Mouse (Mus musculus) embryonic facial prominence, embryonic 10.5 days (tissue): ENCODE results near the gene Orc2. TPM values are rescaled to one million over a fixed set of nuclear protein-coding genes. Genes with fewer than 3 reads are reported as not detected.

ENCODE experiments used
- DNase-seq: peaks from one replicate; pipeline ENCODE4 v3.0.0-alpha.2; 2017; ENCODE audit warnings: low spot score
- H3K27ac ChIP-seq: fragments of 300-500 bp; sonication (generic); replicated peaks from 2 replicates; pipeline ENCODE4 v1.5.1; 2016; ENCODE audit warnings: mild to moderate bottlenecking
- H3K27me3 ChIP-seq: fragments of 300-500 bp; sonication (generic); replicated peaks from 2 replicates; pipeline ENCODE4 v1.6.1; 2016; ENCODE audit warnings: low read depth, mild to moderate bottlenecking; ENCODE audit not compliant: poor library complexity, severe bottlenecking
- H3K36me3 ChIP-seq: fragments of 300-500 bp; sonication (generic); replicated peaks from 2 replicates; pipeline ENCODE4 v1.6.1; 2016; ENCODE audit warnings: mild to moderate bottlenecking, moderate library complexity
- H3K4me1 ChIP-seq: fragments of 300-500 bp; sonication (generic); 2 replicates; pipeline ENCODE4 v1.6.1; 2016
- H3K4me3 ChIP-seq: fragments of 300-500 bp; sonication (generic); 2 replicates; pipeline ENCODE4 v1.5.1; 2016; ENCODE audit warnings: mild to moderate bottlenecking, moderate library complexity
- H3K9me3 ChIP-seq: fragments of 300-500 bp; sonication (generic); 2 replicates; pipeline ENCODE4 v1.6.1; 2016; ENCODE audit warnings: mild to moderate bottlenecking
- WGBS: fragments of 180-500 bp; shearing (Covaris S2); methylation state at CpG from one replicate; pipeline ENCODE4 v1.1.7; 2016; 5-methylcytosine and 5-hydroxymethylcytosine counted together
- polyA plus RNA-seq: library from polyadenylated mRNA; unstranded; fragments of >200 nt; fragmentation: Nextera tagmentation; extraction: Ambion mirVana; gene quantifications from 2 replicates; pipeline ENCODE4 v1.2.1, GENCODE M21; 2016

The Orc2 gene
- 52.3 and 54.8 TPM in 2 replicates for polyA plus RNA-seq

DNA sequence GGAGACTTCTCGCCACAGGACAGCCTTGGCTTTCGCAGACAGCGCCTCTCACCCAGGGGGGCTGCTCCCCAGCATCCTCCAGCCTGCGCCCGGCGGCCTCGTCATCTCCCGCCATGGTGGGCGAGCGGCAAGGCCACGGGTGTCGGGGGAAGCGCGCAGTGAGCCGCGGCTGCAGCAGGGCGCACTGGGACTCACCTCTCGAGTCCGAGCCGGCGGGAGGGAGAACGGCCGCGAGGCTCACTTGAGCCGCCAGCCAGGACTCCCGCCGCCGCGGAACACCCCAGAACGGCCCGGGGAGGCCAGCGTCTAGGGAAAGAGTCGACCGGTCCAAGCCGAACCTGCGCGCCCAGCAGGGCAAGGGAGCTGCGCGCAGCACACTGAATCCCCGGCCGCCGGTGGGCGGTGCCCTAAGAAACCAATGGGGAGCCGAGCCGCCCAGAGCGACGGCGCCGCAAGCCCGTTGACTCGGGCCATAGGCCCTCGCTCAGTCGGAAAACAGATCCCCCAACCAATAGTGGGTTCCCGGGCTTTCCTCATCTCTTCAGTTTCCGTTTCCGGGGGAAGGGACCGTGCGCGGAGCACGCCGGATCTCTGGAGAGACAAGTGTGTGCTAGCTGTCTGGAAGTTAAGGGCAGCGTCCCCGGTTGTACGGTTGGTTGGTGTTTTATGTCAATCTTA, at the start of gene Orc2:
TSS of gene Orc2 (minus strand) at position 533 of the 678 bp plus-strand sequence.
- H3K4me3 ChIP-seq, result peak within 1 kb of the TSS; percentile 99
- H3K9me3 ChIP-seq, result peaks cover 36% of the 10 kb centered on the region
- peak within 1 kb of the TSS; percentile 93 for H3K27ac ChIP-seq
- peaks cover 44% of the 10 kb centered on the region for H3K36me3 ChIP-seq
- WGBS, result under 1% methylated on average over 64 of the region's 64 CpGs
- no peaks in the 10 kb centered on the region for H3K27me3 ChIP-seq
- H3K4me1 ChIP-seq, result peaks cover 17% of the 10 kb centered on the region
- DNase-seq, result peak; percentile 95

DNA sequence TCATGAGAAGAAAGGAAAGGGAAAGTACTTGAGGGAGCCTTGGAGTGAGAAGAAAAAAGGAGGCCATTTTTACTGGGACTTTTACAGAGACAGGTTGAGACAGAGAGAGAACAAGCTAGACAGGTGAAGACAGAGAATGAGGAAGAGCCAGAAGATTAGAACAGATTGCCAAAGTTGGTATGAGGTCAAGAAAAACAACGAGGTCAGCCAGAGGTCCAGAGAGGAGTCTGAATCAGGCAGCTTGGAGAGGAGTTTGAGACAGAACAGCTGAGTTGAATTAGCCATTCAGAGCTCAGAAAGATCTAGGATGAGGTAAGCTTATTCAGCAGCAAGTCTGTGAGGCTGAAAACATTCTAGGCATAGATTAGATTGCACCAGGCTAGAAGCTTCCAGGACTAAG, 36.5 kb upstream of the Orc2 start:
- DNase-seq, result no peak
- H3K36me3 ChIP-seq, result peaks cover 71% of the 10 kb centered on the region
- WGBS, result 82% methylated on average over 1 of the region's 1 CpGs

DNA sequence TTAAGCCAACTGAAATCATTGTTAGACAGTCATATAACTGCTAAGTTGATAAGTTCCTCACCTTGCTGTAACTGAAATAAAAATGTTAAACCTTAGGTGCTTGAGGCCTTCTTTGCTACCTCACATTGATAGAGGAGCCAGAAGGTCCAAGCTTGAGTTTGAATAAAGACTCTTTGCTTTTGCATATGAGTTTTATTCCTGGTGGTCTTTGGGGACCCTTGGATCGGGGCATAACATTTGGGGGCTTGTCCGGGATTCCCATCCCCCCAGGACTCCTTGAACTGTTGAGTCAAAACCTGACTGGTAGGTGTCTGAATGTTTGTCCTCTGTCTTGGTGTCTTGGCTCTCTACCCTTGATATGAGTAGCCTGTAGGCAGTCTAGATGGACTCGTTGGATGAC, 2.3 kb upstream of the Orc2 start:
- H3K27ac ChIP-seq, result no peak overlapping the region
- H3K27me3 ChIP-seq, result no peaks in the 10 kb centered on the region
- peaks cover 25% of the 10 kb centered on the region for H3K36me3 ChIP-seq
- peaks cover 43% of the 10 kb centered on the region for H3K9me3 ChIP-seq
- WGBS, result 91% methylated on average over 3 of the region's 3 CpGs
- DNase-seq, result no peak
- H3K4me3 ChIP-seq, result no peak overlapping the region
- H3K4me1 ChIP-seq, result peaks cover 17% of the 10 kb centered on the region

More for the DNA sequence above, 36.5 kb upstream of the Orc2 start:
- Histone ChIP-seq H3K27me3 (no peaks in the 10 kb centered on the region), H3K27ac (no peak overlapping the region), H3K4me1 (no peaks in the 10 kb centered on the region), H3K9me3 (no peaks in the 10 kb centered on the region), H3K4me3 (no peak overlapping the region)

DNA sequence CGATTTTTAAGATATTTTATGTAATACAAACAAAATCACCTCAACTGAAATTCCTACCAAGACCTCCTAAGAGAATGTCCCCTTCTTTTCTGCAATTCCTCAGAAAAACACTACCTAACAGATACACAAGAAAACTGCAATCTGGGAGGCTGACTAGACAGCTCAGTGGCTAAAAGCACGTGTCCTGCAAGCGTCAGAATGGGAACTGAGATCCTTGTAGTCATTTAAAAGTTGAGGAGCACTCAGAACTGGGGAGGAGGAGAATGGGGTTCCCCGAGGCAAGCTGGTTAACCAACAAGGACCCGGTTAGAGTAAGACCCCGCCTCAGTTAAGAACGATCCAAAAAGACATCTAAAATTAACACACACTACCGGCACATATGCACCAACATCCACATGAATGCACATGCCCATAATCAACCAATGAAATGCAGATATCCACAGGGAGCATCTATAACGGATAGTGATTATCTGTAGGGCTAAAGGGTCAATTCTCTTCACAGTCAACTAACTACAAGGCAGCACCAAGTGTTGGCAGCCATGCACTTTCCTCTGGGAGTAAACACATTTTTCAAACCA, 1.0 kb downstream of the Orc2 start:
- 37% methylated on average over 9 of the region's 9 CpGs for WGBS
- H3K36me3 ChIP-seq, result peaks cover 53% of the 10 kb centered on the region
- peaks cover 33% of the 10 kb centered on the region for H3K9me3 ChIP-seq
- DNase-seq, result peak; percentile 8
- H3K4me1 ChIP-seq, result peaks cover 17% of the 10 kb centered on the region
- H3K27ac ChIP-seq, result peak overlapping the region; percentile 93
- no peaks in the 10 kb centered on the region for H3K27me3 ChIP-seq
- H3K4me3 ChIP-seq, result peak overlapping the region; percentile 99

DNA sequence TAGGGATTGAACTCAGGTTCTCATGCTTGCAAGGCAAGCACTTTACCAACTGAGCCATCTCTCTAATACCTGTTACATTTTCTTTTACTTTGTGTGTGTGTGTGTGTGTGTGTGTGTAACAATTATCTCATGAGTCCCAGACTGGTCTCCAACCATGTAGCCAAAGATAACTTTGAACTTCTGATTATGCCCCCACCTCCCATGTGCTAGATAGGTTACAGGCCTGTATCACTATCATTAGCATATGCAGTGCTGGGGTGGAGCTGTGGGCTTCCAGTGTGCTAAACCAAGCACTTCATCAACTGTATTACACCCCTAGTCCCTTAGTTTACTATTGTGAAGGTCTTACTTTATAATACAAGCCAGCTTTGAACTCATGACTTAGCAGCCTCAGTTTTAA, 1.8 kb downstream of the Orc2 start:
- Histone ChIP-seq H3K27me3 (no peaks in the 10 kb centered on the region), H3K36me3 (peaks cover 55% of the 10 kb centered on the region), H3K9me3 (peaks cover 26% of the 10 kb centered on the region), H3K4me3 (peak overlapping the region; percentile 99), H3K4me1 (peaks cover 17% of the 10 kb centered on the region), H3K27ac (no peak overlapping the region)
- no peak for DNase-seq

DNA sequence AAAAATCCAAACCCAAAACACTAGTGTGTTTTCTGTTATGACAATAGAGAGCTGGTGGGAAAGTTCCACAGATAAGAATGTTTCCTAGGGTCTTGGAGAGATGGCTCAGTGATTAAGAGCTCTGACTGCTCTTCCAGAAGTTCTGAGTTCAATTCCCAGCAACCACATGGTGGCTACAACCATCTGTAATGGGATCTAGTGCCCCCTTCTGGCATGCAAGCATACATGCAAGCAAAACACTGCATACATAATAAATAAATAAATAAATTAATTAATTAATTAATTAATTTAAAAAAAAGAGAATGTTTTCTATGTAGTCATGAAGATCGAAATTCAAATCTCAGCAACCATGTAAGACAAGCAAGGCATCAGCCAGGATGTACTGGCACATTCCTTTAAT, 6.2 kb downstream of the Orc2 start:
- no peak overlapping the region for H3K27ac ChIP-seq
- no peaks in the 10 kb centered on the region for H3K9me3 ChIP-seq

DNA sequence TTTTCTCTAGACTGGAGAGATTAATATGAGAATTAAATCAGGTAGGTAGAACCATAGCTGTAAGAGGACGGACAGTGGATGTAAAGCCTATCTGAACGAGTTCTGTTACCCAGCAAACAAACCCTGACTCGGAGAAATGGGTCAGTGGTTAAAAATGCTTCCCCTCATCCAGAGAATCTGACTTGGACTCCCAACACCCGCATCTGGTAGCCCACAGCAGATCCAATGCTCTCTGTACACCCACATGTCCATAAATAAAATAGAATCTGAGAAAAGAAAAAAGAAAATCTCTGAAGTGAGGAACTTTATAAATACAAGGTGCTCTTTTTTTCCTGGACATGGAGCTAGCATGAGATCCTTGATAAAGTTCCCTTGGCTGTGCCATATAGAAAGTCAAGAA, 7.2 kb downstream of the Orc2 start:
- WGBS, result 95% methylated on average over 4 of the region's 4 CpGs
- H3K4me1 ChIP-seq, result no peaks in the 10 kb centered on the region
- H3K9me3 ChIP-seq, result no peaks in the 10 kb centered on the region
- DNase-seq, result no peak
- no peak overlapping the region for H3K27ac ChIP-seq
- no peak overlapping the region for H3K4me3 ChIP-seq
- H3K36me3 ChIP-seq, result peaks cover 88% of the 10 kb centered on the region
- no peaks in the 10 kb centered on the region for H3K27me3 ChIP-seq

More for the DNA sequence above, 6.2 kb downstream of the Orc2 start:
- Histone ChIP-seq H3K27me3 (no peaks in the 10 kb centered on the region), H3K4me3 (no peak overlapping the region), H3K4me1 (peaks cover 10% of the 10 kb centered on the region), H3K36me3 (peaks cover 77% of the 10 kb centered on the region)
- no peak for DNase-seq
- WGBS, result 93% methylated on average over 1 of the region's 1 CpGs

DNA sequence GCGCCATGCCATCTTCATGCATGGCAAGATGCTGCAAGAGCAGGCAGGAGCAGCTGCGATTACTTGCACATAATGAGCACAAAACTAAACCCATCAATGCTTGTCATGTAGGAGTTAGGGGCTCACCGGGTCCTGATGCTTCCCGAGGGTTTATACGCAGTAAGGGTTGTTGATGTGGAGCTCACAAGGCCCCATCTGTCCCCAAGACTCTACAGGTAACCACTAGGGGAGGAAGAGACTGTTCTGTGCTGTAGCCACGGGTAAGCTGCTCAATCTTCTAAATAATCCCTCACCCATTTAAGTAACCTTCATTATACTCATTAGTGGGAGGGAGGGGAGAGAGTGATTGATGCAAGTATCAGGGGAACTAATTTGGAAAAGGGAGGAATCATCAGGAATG, 9.3 kb downstream of the Orc2 start:
- no peak for DNase-seq
- Histone ChIP-seq H3K27ac (no peak overlapping the region), H3K4me3 (no peak overlapping the region), H3K36me3 (peaks cover 99% of the 10 kb centered on the region), H3K27me3 (no peaks in the 10 kb centered on the region), H3K9me3 (no peaks in the 10 kb centered on the region), H3K4me1 (no peaks in the 10 kb centered on the region)
- 92% methylated on average over 6 of the region's 6 CpGs for WGBS

DNA sequence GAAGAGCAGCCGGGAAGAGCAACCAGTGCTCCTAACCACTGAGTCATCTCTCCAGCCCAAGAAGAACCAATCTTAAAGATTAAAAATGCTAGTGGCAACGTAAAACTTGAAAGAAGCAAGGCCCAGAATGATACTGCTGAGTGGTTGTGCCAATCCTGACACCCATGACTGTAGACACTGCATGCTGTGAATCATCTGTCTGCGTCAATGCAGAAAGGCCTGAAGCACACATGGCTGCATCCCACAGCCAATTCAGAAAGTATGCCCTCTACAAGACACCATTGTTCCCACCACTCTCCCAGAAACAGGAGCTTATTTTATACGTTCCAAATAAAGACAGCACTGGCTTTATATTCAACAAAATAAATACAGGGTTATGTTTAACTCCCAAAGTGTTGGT, 22.3 kb downstream of the Orc2 start:
- DNase-seq, result no peak
- Histone ChIP-seq H3K9me3 (no peaks in the 10 kb centered on the region), H3K4me1 (no peaks in the 10 kb centered on the region), H3K27me3 (no peaks in the 10 kb centered on the region), H3K4me3 (no peak overlapping the region), H3K27ac (no peak overlapping the region), H3K36me3 (peaks cover 99% of the 10 kb centered on the region)
- 94% methylated on average over 4 of the region's 4 CpGs for WGBS

DNA sequence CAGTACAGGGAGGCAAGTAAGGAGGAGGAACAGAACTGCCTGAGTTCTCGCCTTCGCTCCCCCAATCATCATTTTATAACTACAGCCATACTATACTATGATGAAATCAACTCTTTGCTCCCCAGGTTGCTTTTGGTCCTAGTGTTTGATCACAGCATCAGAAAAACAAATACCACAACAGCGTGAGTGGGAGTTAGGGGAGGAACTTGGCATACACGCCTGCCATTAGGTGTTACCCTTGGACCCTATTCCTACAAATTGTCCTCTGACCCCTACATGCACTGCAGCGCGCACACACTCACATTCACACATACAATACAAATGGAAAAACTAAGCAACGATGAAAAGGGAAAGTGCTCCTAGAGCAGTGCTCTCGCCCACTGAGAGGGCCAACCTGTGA, 29.2 kb downstream of the Orc2 start:
- 92% methylated on average over 8 of the region's 8 CpGs for WGBS
- Histone ChIP-seq H3K27me3 (no peaks in the 10 kb centered on the region), H3K4me3 (no peak overlapping the region), H3K36me3 (peaks cover 96% of the 10 kb centered on the region), H3K9me3 (no peaks in the 10 kb centered on the region), H3K4me1 (no peaks in the 10 kb centered on the region), H3K27ac (no peak overlapping the region)
- DNase-seq, result no peak

DNA sequence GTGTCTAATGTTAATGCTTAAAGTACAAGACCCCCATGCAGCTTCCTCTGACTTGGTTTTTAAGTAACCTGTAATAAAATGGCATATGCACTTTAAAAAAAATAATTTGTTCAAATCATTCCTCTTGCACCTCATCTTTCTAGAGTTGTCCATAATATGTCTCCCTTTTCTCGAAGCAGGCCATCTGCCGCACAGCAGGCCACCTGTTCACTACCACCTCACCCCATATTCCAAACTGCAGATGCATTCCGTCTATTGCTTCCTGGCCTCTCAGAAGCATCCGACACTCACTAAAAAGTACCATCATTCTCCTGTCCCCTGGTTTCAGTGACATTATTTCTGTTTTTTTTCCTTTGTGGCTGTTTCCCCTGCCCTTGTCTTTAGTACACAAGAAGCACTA, 39.3 kb downstream of the Orc2 start:
- no peak for DNase-seq
- WGBS, result 95% methylated on average over 4 of the region's 4 CpGs

DNA sequence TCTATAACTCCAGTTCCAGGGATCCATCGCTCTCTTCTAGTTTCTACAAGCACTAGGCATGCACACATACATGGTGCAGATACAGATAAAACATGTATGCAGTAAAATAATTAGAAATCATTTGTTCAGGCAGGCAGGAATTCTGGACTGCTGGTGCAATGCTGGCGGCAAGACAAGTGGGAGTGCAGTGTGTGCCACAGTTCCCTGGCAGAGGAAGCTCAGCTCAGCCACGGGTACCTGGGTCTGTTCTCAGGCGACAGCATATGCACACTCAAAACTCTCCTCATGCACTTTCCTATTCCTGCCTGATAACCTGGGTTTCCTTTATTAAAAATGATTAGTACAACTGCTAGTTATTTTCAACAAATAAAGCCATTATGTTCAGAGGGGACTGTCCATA, 39.9 kb downstream of the Orc2 start:
- 91% methylated on average over 4 of the region's 4 CpGs for WGBS
- Histone ChIP-seq H3K36me3 (peaks cover 98% of the 10 kb centered on the region), H3K27ac (no peak overlapping the region), H3K4me3 (no peak overlapping the region), H3K4me1 (no peaks in the 10 kb centered on the region), H3K9me3 (no peaks in the 10 kb centered on the region), H3K27me3 (no peaks in the 10 kb centered on the region)
- no peak for DNase-seq

More for the DNA sequence above, 39.3 kb downstream of the Orc2 start:
- Histone ChIP-seq H3K9me3 (no peaks in the 10 kb centered on the region), H3K27ac (no peak overlapping the region), H3K27me3 (no peaks in the 10 kb centered on the region), H3K4me1 (no peaks in the 10 kb centered on the region), H3K4me3 (no peak overlapping the region), H3K36me3 (peaks cover 98% of the 10 kb centered on the region)

DNA sequence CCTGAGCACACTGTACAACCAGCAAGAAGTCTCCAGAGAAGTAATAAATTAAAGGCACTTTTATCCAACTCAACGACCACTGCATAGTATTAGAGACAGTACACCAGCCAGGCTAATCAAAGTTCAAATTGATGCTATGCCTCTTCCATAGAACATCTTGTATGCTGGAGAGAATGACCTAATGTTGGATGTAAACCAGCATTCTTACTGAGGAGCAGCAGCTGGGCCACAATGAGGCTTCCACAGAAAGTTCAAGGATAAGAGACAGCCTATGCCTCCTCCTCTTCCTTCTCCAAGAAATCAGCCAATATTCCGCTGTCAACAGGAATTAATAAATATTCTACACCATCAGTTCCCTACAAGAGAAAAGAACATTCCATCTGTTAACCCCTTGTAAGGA, 41.0 kb downstream of the Orc2 start:
- Histone ChIP-seq H3K27me3 (no peaks in the 10 kb centered on the region), H3K36me3 (peaks cover 98% of the 10 kb centered on the region), H3K27ac (no peak overlapping the region), H3K4me1 (no peaks in the 10 kb centered on the region), H3K9me3 (no peaks in the 10 kb centered on the region), H3K4me3 (no peak overlapping the region)
- DNase-seq, result no peak
- WGBS, result 93% methylated on average over 2 of the region's 2 CpGs
